Mouse (Mus musculus) intestine, embryonic 14.5 days (tissue): ENCODE measurements around the gene Slc35c1. TPM values are rescaled to one million over a fixed set of nuclear protein-coding genes. Genes with fewer than 3 reads are reported as not detected.

ENCODE experiments used
- ATAC-seq: fragments of 200-750 bp; cut with Nextera tagmentation; replicated peaks from 2 replicates; pipeline ENCODE4 v1.8.0; 2017; ENCODE audit warnings: low read depth, moderate number of reproducible peaks, moderate TSS enrichment, moderate library complexity; ENCODE audit not compliant: low FRiP score, low TSS enrichment
- DNase-seq: peaks from one replicate; pipeline ENCODE4 v3.0.0-alpha.2; 2018; ENCODE audit warnings: low spot score
- H3K27ac ChIP-seq: fragments of 300-500 bp; sonication (generic); 2 replicates; pipeline ENCODE4 v1.5.1; 2014; ENCODE audit warnings: low read depth, mild to moderate bottlenecking, control low read depth
- H3K27me3 ChIP-seq: fragments of 300-500 bp; sonication (generic); replicated peaks from 2 replicates; pipeline ENCODE4 v1.6.1; 2014; ENCODE audit warnings: low read length, control low read depth; ENCODE audit not compliant: control insufficient read depth, insufficient read depth
- H3K36me3 ChIP-seq: fragments of 300-500 bp; sonication (generic); 2 replicates; pipeline ENCODE4 v1.6.1; 2014; ENCODE audit warnings: low read length, control low read depth; ENCODE audit not compliant: control insufficient read depth, insufficient read depth
- H3K4me1 ChIP-seq: fragments of 300-500 bp; sonication (generic); replicated peaks from 2 replicates; pipeline ENCODE4 v1.6.1; 2014; ENCODE audit warnings: low read length, control low read depth, mixed read lengths; ENCODE audit not compliant: control insufficient read depth, insufficient read depth
- H3K4me2 ChIP-seq: fragments of 300-500 bp; sonication (generic); 2 replicates; pipeline ENCODE4 v1.6.1; 2014; ENCODE audit warnings: low read length
- H3K4me3 ChIP-seq: fragments of 300-500 bp; sonication (generic); 2 replicates; pipeline ENCODE4 v1.5.1; 2014; ENCODE audit warnings: low read depth, low read length, control low read depth, mixed read lengths
- H3K9ac ChIP-seq: fragments of 300-500 bp; sonication (generic); 2 replicates; pipeline ENCODE4 v1.6.1; 2014; ENCODE audit warnings: mild to moderate bottlenecking, low read length
- H3K9me3 ChIP-seq: fragments of 300-500 bp; sonication (generic); 2 replicates; pipeline ENCODE4 v1.6.1; 2016; ENCODE audit warnings: low read length, control low read depth; ENCODE audit not compliant: control insufficient read depth
- WGBS: fragments of 180-500 bp; shearing (Covaris S2); extraction: QIAGEN DNeasy Blood & Tissue Kit; methylation state at CpG from one replicate; pipeline ENCODE4 v1.1.7; 2014; 5-methylcytosine and 5-hydroxymethylcytosine counted together
- polyA plus RNA-seq: library from polyadenylated mRNA; unstranded; fragments of >200 nt; fragmentation: Nextera tagmentation; extraction: Ambion mirVana; gene quantifications from 2 replicates; pipeline ENCODE4 v1.2.1, GENCODE M21; 2014

Slc35c1 gene
- 26.8 and 30.2 TPM in 2 replicates for polyA plus RNA-seq

GRCm38 (mm10) chr2:92459921-92460707 is at the start of gene Slc35c1:
Gene Slc35c1, minus strand, starts transcription at chr2:92460538.
- Histone ChIP-seq H3K36me3 (no peaks in the 10 kb centered on the region), H3K4me2 (peak within 1 kb of the TSS; percentile 97), H3K27me3 (peaks cover 19% of the 10 kb centered on the region), H3K27ac (peak within 1 kb of the TSS; percentile 35; the same call in 1 of the 2 replicates), H3K9ac (peak within 1 kb of the TSS; percentile 69), H3K9me3 (no peaks in the 10 kb centered on the region), H3K4me1 (peaks cover 18% of the 10 kb centered on the region), H3K4me3 (peak within 1 kb of the TSS; percentile 87)
- ATAC-seq (peak; percentile 41), DNase-seq (peak; percentile 67)
- WGBS, result 1% methylated on average over 34 of the region's 34 CpGs

GRCm38 (mm10) chr2:92505291-92505690 is 45.0 kb upstream of the Slc35c1 start:
- no peaks in the 10 kb centered on the region for H3K4me1 ChIP-seq
- no peaks in the 10 kb centered on the region for H3K27me3 ChIP-seq
- H3K27ac ChIP-seq, result no peak overlapping the region
- H3K36me3 ChIP-seq, result no peaks in the 10 kb centered on the region
- no peak overlapping the region for H3K9ac ChIP-seq
- H3K4me3 ChIP-seq, result no peak overlapping the region
- H3K4me2 ChIP-seq, result no peak overlapping the region
- H3K9me3 ChIP-seq, result no peaks in the 10 kb centered on the region
- DNase-seq (peak; percentile 47), ATAC-seq (no peak)
- 90% methylated on average over 7 of the region's 7 CpGs for WGBS

- Histone ChIP-seq H3K9ac (no peak overlapping the region), H3K27ac (no peak overlapping the region), H3K36me3 (no peaks in the 10 kb centered on the region), H3K4me3 (no peak overlapping the region), H3K27me3 (no peaks in the 10 kb centered on the region), H3K4me1 (no peaks in the 10 kb centered on the region), H3K9me3 (no peaks in the 10 kb centered on the region), H3K4me2 (no peak overlapping the region)
- ATAC-seq (no peak), DNase-seq (peak; percentile 45)
- 84% methylated on average over 3 of the region's 3 CpGs for WGBS
Observed at GRCm38 (mm10) chr2:92503421-92503820, 43.1 kb upstream of the Slc35c1 start.

DNA sequence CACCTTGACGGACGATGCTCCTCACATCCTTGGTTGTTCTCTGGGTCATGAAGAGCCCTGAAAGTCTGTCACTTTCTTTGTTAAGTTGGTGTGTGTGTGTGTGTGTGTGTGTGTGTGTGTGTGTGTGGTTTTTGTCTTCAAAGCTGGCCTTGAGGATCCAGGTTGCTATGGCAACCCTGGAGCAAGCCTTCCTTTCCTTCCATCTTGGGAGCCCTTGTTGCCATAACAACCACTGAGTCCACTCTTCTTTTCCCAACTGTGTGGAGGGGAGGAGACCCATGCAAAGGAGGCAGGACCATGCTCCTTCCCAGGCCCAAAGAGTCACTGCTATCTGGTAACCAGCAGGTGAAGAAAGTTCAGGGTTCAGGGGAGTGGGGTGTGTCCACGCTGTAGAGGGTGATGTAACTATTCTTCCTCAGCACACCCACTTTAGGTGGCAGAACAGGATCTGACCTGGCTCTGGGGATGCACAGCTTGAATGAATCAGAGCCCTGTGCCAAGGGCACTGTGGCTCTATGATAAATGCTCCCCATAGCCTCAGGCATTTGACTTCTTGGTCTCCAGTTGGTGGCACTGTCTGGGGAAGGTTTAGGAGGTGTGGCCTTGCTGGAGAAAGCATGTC is 39.5 kb upstream of the Slc35c1 start:
- H3K4me1 ChIP-seq, result peaks cover 5% of the 10 kb centered on the region; the same call in 1 of the 2 replicates
- no peak overlapping the region for H3K27ac ChIP-seq
- H3K36me3 ChIP-seq, result no peaks in the 10 kb centered on the region
- DNase-seq (peak; percentile 49), ATAC-seq (peak; percentile 42; the same call in 1 of the 2 replicates)
- no peak overlapping the region for H3K4me2 ChIP-seq
- WGBS, result 85% methylated on average over 3 of the region's 3 CpGs
- H3K9ac ChIP-seq, result no peak overlapping the region
- no peaks in the 10 kb centered on the region for H3K9me3 ChIP-seq
- 0 out of 2 replicates have a peak, but pooled peaks cover 3% of the 10 kb centered on the region for H3K27me3 ChIP-seq
- H3K4me3 ChIP-seq, result no peak overlapping the region

DNA sequence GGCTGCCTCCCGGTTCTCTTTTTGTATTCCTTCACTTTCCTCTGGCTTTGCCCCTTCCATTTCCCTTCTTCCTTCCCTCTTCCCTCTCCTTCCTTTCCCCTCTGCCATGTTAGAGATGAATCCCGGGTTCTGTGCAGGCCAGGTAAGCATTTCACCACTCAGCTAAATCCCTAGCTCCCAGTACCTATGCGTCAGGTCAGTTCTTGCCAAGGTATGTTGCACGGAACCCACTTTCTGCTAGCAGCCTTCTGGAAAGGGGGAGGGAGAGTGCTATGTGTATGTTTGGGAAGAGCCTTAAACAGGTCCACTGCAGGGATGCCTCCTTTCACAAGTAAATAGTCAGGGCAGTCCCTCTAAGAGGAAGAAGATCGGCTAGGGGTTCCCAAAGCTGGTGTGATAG is 36.8 kb upstream of the Slc35c1 start:
- H3K4me2 ChIP-seq, result no peak overlapping the region
- 0 out of 2 replicates have a peak, but pooled peaks cover 3% of the 10 kb centered on the region for H3K27me3 ChIP-seq
- peaks cover 5% of the 10 kb centered on the region for H3K4me1 ChIP-seq
- no peak overlapping the region for H3K9ac ChIP-seq
- 66% methylated on average over 5 of the region's 5 CpGs for WGBS
- peak; percentile 46 for DNase-seq
- H3K9me3 ChIP-seq, result no peaks in the 10 kb centered on the region
- no peak for ATAC-seq
- no peak overlapping the region for H3K4me3 ChIP-seq
- no peak overlapping the region for H3K27ac ChIP-seq
- no peaks in the 10 kb centered on the region for H3K36me3 ChIP-seq

- 28% methylated on average over 10 of the region's 10 CpGs for whole genome bisulfite sequencing
- H3K4me2 ChIP-seq, result no peak overlapping the region
- H3K9ac ChIP-seq, result no peak overlapping the region
- DNase-seq (peak; percentile 53), ATAC-seq (no peak)
- 0 out of 2 replicates have a peak, but pooled peaks cover 3% of the 10 kb centered on the region for H3K27me3 ChIP-seq
- no peaks in the 10 kb centered on the region for H3K36me3 ChIP-seq
- H3K4me1 ChIP-seq, result peaks cover 6% of the 10 kb centered on the region
- H3K4me3 ChIP-seq, result no peak overlapping the region
- no peaks in the 10 kb centered on the region for H3K9me3 ChIP-seq
- H3K27ac ChIP-seq, result no peak overlapping the region
Observed at GRCm38 (mm10) chr2:92496681-92497080, 36.3 kb upstream of the Slc35c1 start.

DNA sequence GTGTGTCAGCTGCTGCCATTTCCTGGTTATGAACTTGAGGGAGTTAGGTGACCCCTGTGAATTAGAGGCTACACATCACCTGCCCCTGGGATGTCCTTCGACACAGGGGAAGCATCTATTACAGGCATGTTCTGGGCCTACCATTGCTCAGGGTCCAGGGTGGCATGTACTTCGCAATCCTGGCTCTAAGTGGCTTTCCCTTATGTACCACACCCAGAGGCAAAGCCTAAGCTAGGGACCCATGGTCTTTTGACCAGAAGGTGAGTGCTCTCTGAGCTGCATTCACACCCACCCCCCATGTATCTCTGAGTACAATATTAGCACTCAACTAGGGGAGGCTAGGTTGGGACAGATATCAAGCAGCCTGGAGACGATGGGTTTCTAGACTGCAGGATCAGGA is 34.6 kb upstream of the Slc35c1 start:
- Histone ChIP-seq H3K4me3 (no peak overlapping the region), H3K27ac (no peak overlapping the region), H3K27me3 (0 out of 2 replicates have a peak, but pooled peaks cover 3% of the 10 kb centered on the region), H3K36me3 (no peaks in the 10 kb centered on the region), H3K4me1 (peaks cover 10% of the 10 kb centered on the region), H3K9ac (no peak overlapping the region), H3K9me3 (no peaks in the 10 kb centered on the region), H3K4me2 (no peak overlapping the region)
- ATAC-seq (no peak), DNase-seq (peak; percentile 46)
- 83% methylated on average over 3 of the region's 3 CpGs for WGBS

DNA sequence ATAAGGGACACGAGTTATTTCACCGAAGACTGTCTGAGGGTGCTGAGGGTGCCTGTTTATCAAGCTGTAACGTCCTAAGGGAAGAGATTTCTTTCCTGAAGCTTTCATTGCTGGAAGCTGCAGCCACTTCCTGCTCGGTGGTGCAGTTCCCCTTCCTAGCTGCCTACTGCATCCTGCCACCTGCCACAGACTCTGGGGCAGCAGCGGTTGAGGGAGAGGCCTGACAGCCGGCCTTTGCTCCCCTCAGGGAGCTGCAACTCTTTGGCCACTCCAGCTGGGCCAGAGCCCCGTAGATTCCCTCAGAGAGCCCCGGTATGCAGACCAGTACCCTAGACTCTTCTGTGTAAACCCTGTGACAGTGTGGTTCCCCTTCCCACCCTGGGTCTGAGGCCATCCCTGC is 34.1 kb upstream of the Slc35c1 start:
- 45% methylated on average over 8 of the region's 8 CpGs for WGBS

More for the DNA sequence above, 34.1 kb upstream of the Slc35c1 start:
- no peak overlapping the region for H3K4me3 ChIP-seq
- 0 out of 2 replicates have a peak, but pooled peaks cover 3% of the 10 kb centered on the region for H3K27me3 ChIP-seq
- no peak overlapping the region for H3K9ac ChIP-seq
- no peaks in the 10 kb centered on the region for H3K36me3 ChIP-seq
- no peak for ATAC-seq
- peak; percentile 49 for DNase-seq
- H3K4me2 ChIP-seq, result no peak overlapping the region
- peaks cover 10% of the 10 kb centered on the region for H3K4me1 ChIP-seq
- no peaks in the 10 kb centered on the region for H3K9me3 ChIP-seq
- no peak overlapping the region for H3K27ac ChIP-seq
